Mouse (Mus musculus) C2C12 (cell line): ENCODE results near the gene Casz1. TPM values are rescaled to one million over a fixed set of nuclear protein-coding genes. Genes with fewer than 3 reads are reported as not detected.

Experiments
- H3K27me3 ChIP-seq: one replicate; pipeline ENCODE4 v1.6.1; 2011; ENCODE audit not compliant: control insufficient read depth, insufficient read depth, insufficient read length
- H3K36me3 ChIP-seq: one replicate; pipeline ENCODE4 v1.6.1; 2011; ENCODE audit not compliant: control insufficient read depth, insufficient read depth
- H3K4me3 ChIP-seq: one replicate; pipeline ENCODE4 v1.5.1; 2011; ENCODE audit warnings: mild to moderate bottlenecking, control low read depth; ENCODE audit not compliant: poor library complexity, insufficient read depth, severe bottlenecking
- H3K79me2 ChIP-seq: one replicate; pipeline ENCODE4 v1.6.1; 2011; ENCODE audit not compliant: control insufficient read depth, insufficient read depth
- H3K79me3 ChIP-seq: one replicate; pipeline ENCODE4 v1.6.1; 2011; ENCODE audit warnings: low read depth, control low read depth
- H3ac ChIP-seq: one replicate; pipeline ENCODE3; 2011; ENCODE audit warnings: low read depth; ENCODE audit not compliant: control insufficient read depth, insufficient read length
- CEBPB ChIP-seq: IDR thresholded peaks from one replicate; pipeline ENCODE4 v1.6.1; 2011; ENCODE audit warnings: low read depth, mild to moderate bottlenecking, control low read depth, moderate library complexity
- CTCF ChIP-seq: IDR thresholded peaks from one replicate; pipeline ENCODE4 v1.5.1; 2011; ENCODE audit not compliant: control insufficient read depth, insufficient read depth, insufficient read length
- FOSL1 ChIP-seq: IDR thresholded peaks from one replicate; pipeline ENCODE4 v1.8.0; 2011; ENCODE audit warnings: mild to moderate bottlenecking, low read length; ENCODE audit not compliant: poor library complexity, insufficient read depth, severe bottlenecking
- MAX ChIP-seq: IDR thresholded peaks from one replicate; pipeline ENCODE4 v1.6.1; 2011; ENCODE audit warnings: mild to moderate bottlenecking, control low read depth
- MYOD1 ChIP-seq: IDR thresholded peaks from one replicate; pipeline ENCODE4 v1.6.1; 2011; ENCODE audit warnings: low read depth; ENCODE audit not compliant: control insufficient read depth, insufficient read length
- MYOG ChIP-seq: IDR thresholded peaks from one replicate; pipeline ENCODE4 v1.6.1; 2011; ENCODE audit not compliant: control insufficient read depth, insufficient read length; ENCODE audit errors: extremely low read depth
- USF1 ChIP-seq: IDR thresholded peaks from one replicate; pipeline ENCODE4 v1.6.1; 2011; ENCODE audit warnings: low read depth, mild to moderate bottlenecking, control low read depth, moderate library complexity
- polyA plus RNA-seq: library from polyadenylated mRNA; unstranded; fragments of >200 nt; fragmentation: generic; extraction: Trizol; gene quantifications from one replicate; pipeline ENCODE4 v1.2.1, GENCODE M21; 2012; ENCODE audit warnings: missing spikeins

Gene Casz1
- polyA plus RNA-seq, 1 experiment = 0.07 TPM

- Histone ChIP-seq H3ac (no peak overlapping the region), H3K79me3 (no peaks in the 10 kb centered on the region), H3K36me3 (no peaks in the 10 kb centered on the region), H3K27me3 (peaks cover 18% of the 10 kb centered on the region), H3K4me3 (no peak overlapping the region), H3K79me2 (no peaks in the 10 kb centered on the region)
- TF ChIP-seq FOSL1 = no peak
Measured at GRCm38 (mm10) chr4:148914863-148915622, 110.8 kb downstream of the Casz1 start.

- TF ChIP-seq CEBPB = no peak
- no peak for TF ChIP-seq FOSL1
- TF ChIP-seq USF1 = no peak
- no peak overlapping the region for H3ac ChIP-seq
- H3K36me3 ChIP-seq = no peaks in the 10 kb centered on the region
- no peaks in the 10 kb centered on the region for H3K79me2 ChIP-seq
- H3K79me3 ChIP-seq = no peaks in the 10 kb centered on the region
- H3K27me3 ChIP-seq = peaks cover 18% of the 10 kb centered on the region
- H3K4me3 ChIP-seq = no peak overlapping the region
Measured at GRCm38 (mm10) chr4:148915849-148916248, 111.6 kb downstream of the Casz1 start.

DNA sequence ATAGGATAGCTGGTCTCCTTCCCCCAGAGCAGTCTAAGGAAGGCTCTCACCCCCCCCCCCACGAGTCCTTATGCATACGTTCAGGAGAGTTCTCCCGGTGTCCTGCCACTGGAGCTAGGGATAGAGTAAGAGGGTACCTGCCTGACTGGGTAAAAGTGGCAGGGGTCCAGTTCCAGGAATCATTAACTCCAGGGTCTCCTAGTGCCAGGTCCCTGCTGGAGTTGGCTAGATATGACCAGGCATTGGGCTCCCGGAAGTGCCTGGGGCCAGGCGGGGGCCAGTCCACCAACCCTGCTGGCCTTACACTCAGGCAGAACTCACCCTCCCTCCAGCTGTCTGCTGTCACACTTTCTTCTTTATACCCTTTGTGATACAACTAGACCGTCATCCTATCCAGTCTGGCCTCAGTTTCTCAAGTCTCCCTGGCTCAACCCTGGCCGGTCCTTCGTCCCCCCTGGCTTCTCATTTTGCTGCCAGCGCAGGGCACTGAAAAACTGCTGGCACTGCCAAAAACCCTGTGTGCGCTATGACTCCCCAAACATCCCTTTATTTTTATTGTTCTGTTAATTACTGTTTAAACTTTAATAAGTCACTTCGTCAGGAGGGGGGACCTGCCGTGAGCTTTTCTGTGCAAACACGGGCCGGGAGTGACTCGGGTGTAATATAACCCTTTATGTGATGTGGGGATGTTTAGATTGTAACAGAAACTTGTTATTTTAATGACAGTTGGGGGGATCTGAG is 114.6 kb downstream of the Casz1 start:
- peaks cover 33% of the 10 kb centered on the region for H3K27me3 ChIP-seq
- H3K79me3 ChIP-seq = no peaks in the 10 kb centered on the region
- no peak overlapping the region for H3K4me3 ChIP-seq
- TF ChIP-seq CEBPB (no peak), FOSL1 (no peak), USF1 (no peak), MYOG (no peak), MYOD1 (no peak), CTCF (no peak), MAX (no peak)
- H3K79me2 ChIP-seq = no peaks in the 10 kb centered on the region
- no peaks in the 10 kb centered on the region for H3K36me3 ChIP-seq
- H3ac ChIP-seq = no peak overlapping the region

DNA sequence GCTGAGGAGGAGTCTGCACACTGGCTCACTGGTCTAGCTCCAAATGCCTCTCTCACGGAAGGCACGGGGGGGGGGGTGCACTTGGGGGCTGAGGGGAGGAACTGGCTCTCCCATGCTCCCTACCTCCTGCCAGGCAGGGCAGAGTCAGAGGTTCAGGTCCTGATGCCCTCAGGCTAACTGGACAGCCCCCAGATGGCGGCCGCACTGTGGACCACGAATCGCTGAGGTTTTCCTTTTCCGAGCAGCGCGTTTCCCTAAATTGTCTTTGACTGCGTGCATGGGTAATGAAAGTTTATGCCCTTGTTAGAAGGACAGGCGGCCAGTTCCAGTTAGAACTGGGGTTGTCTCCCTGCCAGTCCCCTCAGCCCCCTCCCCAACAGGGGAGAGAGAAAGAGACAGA is 116.4 kb downstream of the Casz1 start:
- peaks cover 47% of the 10 kb centered on the region for H3K27me3 ChIP-seq
- no peaks in the 10 kb centered on the region for H3K79me2 ChIP-seq
- no peak for TF ChIP-seq MYOG
- TF ChIP-seq CTCF = no peak
- no peak for TF ChIP-seq FOSL1
- TF ChIP-seq MAX = no peak
- TF ChIP-seq MYOD1 = no peak
- TF ChIP-seq USF1 = no peak
- no peak for TF ChIP-seq CEBPB
- no peaks in the 10 kb centered on the region for H3K36me3 ChIP-seq
- no peak overlapping the region for H3ac ChIP-seq
- H3K79me3 ChIP-seq = no peaks in the 10 kb centered on the region
- no peak overlapping the region for H3K4me3 ChIP-seq

- no peaks in the 10 kb centered on the region for H3K79me2 ChIP-seq
- H3K36me3 ChIP-seq = no peaks in the 10 kb centered on the region
- H3ac ChIP-seq = no peak overlapping the region
- H3K4me3 ChIP-seq = no peak overlapping the region
- peaks cover 59% of the 10 kb centered on the region for H3K27me3 ChIP-seq
- no peaks in the 10 kb centered on the region for H3K79me3 ChIP-seq
- TF ChIP-seq FOSL1 (no peak), MAX (no peak), MYOD1 (no peak), CEBPB (no peak), USF1 (no peak), MYOG (no peak)
Measured at GRCm38 (mm10) chr4:148922221-148922700, 118.0 kb downstream of the Casz1 start.

- Histone ChIP-seq H3K36me3 (no peaks in the 10 kb centered on the region), H3K27me3 (peaks cover 66% of the 10 kb centered on the region), H3K4me3 (no peak overlapping the region), H3K79me2 (no peaks in the 10 kb centered on the region), H3ac (no peak overlapping the region), H3K79me3 (no peaks in the 10 kb centered on the region)
- no peak for TF ChIP-seq CEBPB
- TF ChIP-seq FOSL1 = no peak
- no peak for TF ChIP-seq MYOG
- no peak for TF ChIP-seq MAX
Measured at GRCm38 (mm10) chr4:148923414-148923813, 119.2 kb downstream of the Casz1 start.
